Mouse (Mus musculus) embryo, embryonic 11 days (tissue): ENCODE data around the gene Snca.
A peak's percentile ranks its signal among the peaks of the same experiment; 100 is the strongest.

Experiments
- DNase-seq: peaks from one replicate; pipeline ENCODE4 v3.0.0-alpha.2; 2015

Gene Snca

DNA sequence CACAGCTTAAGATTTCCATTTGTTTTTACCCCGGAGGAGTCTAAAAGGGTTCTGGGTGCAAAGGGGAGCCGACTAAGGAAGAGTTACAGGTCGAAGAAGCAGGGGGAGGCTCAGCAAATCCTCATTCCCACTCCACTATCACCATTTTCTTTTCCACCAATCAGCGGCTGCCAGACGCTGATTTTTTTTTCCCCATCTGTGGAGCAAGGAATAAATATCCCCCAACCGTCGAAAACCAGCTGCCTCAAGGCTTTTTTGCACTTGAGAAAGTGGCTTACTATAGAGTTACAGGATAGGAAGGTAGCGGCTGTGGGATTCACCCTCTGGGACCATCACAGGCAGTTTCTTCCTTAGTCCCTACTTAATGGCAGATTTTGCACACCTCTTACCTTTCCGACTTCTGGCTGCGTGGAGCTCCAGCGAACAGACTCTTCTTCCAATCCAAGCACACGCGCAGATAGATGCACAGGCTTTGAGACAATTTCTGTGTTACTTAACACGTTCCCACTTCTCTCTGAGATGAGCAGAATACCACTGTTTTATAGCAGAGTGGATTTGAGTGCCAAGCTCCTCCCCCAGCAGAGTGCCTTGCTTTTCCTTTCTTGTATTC is at the start of gene Snca:
Gene Snca (minus strand): TSS at position 574 of the 610 bp plus-strand sequence.
- DNase-seq, result peak; percentile 56

DNA sequence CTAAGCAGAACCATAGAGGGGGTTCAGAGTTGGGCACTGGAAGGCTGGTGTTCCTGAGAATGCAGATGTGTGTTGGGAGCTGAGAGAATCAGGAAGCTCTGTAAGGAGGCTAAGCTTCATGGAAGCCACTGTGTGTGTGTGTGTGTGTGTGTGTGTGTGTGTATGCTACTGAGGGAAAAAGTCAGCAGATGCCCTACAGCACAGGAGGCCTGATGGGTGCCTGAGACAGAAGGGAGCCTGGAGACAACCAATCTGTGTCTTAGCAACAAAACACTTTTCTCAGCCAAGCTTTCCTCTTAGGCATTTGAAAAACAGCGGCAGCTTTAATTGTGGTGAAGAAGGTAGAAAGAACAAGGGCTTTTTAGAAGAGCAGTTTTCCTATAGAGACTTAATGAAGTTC is 40.5 kb upstream of the Snca start:
- peak; percentile 2 for DNase-seq

DNA sequence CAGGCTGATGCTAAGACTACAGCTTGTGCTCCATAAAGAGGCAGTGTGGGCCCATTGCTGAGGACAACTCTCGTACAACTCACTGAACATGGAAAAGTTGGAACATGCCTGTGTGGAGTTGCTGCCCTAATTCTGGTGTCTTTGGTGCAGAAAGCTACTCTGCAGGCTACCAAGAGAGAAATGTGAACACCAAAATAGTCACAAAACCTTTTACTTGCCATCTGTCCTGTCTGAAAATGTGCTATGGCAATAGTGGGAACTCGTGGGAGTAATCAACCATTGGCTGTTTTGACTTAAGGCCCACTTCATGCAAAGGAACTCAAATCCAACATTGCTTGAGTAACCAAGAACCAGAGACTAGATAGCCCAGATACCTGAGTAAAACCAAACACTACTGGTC is 26.9 kb upstream of the Snca start:
- no peak for DNase-seq

DNA sequence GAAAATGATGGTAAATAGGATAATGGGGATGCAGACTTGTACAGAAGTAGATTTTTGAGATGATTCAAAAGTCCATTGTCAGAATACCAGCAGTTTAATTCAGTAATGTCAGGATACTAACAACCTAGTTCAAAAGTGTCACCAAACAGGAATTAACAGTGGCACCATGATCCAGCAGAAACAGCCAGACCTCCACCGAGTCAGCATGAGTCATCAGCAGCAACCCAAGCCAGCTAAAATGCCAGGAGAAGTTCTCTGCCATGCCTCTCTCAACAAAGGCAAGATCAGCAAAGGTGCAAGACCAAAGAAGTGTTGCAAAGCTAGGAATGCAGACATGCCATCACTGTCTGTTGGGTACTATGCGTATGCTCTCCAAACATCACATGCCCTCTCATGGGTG is 22.0 kb upstream of the Snca start:
- no peak for DNase-seq

DNA sequence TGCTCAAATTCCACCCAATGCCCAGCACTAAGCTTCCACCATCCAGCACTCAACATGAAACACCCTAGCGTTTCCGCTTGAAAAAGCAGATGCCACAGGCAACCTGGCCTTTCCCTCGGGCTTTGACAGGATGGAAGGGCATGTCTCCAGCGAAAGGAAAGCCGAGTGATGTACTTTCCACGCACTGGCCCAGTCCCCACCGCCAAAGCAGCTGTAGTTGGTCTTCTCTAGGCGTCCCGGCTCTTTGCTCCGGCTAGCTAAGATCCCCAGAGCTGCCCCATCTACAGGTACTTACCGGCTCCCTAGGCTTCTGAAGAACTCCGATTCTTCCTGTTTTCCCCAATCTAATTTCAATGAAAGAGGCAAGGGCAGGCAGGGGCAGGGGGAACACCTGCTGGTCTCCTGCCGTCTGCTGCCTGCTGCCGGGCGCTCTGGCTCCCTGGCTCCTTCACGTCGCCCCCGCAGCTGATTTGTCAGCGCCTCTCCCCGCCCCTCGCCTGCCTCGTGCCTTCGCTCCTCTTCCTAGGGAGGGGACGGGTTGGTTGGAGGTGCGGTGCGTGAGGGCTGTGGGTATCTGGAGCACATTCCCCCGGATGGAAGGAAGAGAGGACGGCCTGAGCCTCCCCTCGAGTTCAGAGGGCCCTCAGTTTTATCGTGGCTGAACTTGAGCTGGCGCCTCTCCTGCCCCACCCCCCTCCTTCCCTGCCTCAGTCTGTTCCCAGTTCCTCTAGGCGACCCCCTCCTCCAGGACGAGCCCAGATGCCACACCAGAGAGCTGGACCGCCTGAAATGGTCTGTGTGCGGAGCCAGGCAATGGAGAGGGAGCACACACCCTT is 1.0 kb downstream of the Snca start:
- DNase-seq, result peak; percentile 83

DNA sequence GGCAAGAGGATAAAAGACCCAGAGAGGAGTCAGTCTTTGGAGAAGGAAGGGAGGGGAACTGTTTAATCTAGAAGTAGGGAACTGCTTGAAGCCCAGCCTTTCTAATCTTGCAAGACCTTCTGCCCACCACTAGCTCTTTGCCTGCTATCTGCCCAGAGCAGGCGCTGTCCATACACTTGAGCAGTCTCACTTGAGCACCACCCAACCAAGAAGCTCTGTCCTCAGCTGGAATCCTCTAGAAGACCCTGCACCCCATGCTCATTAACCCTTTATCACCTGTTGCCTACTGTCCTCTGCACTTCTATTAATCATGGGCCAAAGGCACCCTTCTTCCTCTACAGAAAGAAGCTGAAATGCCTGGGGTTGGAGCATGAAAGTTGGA is 1.6 kb downstream of the Snca start:
- DNase-seq, result peak; percentile 9

DNA sequence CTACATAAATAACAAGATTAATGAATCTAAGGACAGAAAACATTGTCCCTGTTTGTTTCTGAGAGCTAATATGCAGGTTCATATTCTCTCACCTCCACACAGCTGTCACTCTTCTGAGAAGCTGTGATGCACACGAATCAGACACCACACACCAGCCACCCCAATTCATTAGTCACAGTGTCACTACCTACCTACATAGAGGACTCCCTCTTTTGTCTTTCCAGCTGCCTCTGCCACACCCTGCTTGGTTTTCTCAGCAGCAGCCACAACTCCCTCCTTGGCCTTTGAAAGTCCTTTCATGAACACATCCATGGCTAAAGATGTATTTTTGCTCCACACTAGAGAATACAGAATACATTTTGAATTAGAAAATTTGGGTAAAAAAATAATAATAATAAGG is 2.4 kb downstream of the Snca start:
- no peak for DNase-seq

DNA sequence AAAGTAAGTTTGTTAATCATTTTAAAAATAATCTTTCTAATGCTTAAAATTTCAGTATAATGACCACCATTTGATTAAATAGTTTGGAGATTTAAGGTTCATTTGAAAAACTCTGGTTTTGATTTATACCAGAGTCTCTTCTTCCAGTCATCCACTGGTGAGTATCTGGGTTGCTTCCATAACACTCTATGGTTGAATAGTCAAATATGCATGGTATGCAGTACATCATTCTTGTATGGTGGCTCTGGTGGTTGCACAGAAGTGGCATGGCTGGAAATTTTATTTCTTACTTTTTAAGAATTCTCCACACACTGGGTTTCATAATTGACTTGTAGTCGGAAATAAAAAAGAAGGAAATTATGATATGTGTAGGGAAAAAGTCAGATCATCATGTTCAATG is 10.4 kb downstream of the Snca start:
- no peak for DNase-seq

DNA sequence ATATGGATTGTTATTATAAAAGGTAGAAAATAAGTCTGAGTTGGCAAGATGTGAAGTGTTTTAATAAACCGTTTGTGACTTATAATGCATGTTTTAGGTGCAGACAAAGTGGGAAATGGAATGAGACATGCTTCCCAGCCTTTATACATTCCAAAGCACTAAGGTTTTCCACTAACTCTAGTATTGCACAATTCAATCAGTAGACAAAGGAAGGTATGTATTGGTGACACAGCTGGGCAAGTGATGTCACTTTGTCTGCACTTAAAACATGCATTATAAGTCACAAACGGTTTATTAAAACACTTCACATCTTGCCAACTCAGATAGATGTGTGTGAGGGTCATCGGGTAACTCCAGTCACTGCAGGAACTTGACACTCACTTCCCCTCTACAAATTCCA is 16.1 kb downstream of the Snca start:
- DNase-seq, result no peak

DNA sequence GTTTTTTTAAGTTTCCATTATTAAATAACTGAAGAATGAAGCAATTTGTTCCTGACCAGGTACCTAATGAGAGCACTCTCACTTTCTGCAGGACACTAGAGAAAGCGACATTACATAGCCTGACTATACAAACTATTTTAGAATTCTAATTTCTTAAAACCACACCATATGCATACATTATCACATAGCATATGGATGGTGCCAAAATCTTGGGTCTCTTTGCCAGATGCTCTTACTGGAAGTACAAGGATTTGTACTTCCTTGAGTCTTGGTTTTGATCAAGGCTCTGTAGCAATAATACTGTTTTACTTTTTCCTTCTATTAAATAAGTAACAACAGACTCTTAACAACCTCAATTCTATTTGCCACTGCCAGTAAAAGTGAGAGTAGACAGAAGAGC is 31.4 kb downstream of the Snca start:
- DNase-seq, result no peak

DNA sequence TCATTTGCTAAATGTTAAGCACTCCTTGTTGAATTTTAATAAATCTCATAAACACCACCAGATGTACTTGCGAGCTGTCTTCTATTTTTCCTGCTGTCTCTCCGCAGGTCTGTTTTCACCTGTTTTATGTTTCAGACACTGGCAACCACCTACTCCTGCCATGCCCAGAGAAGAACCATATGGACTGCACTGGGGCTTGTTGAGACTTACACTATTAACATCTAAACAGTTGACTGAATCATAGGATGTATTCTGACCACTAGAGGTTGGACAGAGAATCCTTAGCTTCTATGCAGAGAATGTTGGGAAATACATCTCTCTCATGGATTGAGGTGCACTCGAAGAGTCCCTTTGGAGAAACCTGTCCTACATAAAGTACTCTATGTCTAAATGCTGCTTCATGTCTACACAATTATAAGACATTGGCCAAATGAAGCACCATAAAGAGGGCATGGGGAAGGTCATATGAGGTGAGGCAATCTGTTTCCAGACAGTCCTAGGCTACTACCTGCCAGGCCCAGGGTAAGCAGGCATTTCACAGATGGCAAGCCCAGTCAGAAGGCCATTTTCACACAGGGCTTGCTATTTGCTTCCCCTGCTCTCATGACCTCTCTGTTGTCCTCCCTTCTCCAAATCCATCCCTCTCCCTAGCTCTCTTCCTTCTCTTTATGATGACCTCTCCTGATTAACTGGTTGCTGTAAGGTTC is 35.8 kb downstream of the Snca start:
- DNase-seq, result no peak

DNA sequence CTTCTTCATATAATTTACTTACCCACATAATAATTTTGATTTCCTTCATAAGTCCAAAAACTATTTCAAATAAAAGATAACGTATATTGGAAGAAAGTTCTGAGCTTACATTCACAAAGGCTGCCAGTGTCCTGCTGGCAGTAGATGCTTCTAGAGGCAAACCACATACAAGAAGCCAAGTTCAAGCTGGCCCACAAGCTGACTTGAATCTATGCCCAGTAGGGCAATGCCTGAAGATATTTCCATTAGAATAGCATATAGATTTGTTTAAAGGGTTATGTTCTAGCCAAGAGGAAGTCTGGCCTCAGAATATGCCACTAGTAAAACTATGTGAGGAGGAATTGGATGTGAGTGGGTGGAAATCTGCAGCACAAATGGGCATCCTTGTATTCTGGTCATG is 42.7 kb downstream of the Snca start:
- DNase-seq, result no peak

DNA sequence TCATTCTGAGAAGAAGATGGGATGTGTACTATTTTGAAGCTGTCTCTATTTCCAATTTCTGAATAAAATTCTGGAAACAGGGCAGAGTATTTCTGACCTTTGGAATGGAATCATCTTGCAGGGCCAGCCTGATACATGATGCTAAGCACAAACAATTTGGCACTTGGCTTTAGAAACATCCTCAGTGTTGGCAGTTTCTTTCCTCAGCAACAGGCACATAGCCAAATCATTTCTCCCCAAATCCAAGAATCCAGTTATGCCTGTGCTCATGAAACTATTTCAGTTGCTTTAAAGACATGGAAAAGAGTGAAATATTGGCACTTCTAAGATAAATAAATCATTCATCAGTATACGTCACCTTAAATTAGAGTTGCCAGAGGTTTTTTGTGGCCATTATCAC is 57.8 kb downstream of the Snca start:
- no peak for DNase-seq

DNA sequence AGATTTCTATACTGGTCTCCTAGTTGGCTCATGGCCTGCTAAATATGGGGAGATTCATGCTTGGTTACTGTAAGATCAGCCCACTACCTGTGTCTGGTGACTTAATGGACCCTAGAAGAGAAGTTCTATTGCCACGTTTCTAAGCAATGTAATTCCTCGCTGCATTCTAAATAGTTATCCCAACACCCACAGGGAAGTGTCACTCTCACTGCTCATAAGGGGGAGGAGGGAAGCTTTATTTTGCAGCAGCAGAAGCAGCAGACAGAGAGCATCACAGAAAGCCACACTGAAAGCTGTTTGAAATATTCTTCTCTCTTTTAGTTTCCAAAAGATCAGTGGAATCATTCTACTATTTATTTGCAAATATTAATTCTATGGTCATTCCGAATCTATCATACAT is 64.0 kb downstream of the Snca start:
- DNase-seq, result no peak

DNA sequence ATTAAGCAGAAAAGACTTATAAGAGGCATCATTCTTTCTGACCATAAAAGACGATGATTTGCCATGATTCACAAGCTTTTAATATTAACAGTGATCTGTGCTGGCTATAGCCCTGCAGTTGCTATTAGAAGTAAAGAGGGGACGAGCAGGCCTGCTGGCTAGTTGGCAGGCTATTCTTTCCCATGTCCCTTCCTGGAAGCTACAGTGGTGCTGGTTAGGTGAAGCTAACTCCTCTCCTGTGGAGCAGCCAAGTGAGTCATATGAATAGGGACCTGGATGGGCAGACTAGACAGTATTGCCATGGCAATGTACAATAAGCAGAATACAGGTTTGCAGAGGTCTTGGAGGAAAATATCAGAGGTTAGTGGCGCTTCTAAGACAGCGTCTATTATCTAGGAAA is 66.8 kb downstream of the Snca start:
- no peak for DNase-seq

DNA sequence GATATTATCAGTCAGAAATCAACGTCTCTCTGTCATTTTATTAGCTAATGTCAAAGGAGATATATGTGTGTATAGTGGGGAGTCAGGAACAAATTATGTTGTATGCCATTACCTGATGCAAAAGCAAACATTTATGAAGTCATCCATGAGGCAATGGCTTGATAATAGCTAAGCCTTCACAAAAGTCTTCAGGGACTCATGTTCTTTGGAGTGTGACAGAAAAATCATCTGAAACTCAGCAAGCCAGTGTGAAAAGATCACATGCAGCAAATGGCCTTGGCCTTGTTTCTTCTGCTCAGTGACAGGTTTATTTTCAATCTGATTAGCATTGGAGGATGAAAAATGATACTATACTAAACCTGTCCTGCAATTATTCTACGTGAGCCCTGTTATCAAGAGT is 67.9 kb downstream of the Snca start:
- no peak for DNase-seq

DNA sequence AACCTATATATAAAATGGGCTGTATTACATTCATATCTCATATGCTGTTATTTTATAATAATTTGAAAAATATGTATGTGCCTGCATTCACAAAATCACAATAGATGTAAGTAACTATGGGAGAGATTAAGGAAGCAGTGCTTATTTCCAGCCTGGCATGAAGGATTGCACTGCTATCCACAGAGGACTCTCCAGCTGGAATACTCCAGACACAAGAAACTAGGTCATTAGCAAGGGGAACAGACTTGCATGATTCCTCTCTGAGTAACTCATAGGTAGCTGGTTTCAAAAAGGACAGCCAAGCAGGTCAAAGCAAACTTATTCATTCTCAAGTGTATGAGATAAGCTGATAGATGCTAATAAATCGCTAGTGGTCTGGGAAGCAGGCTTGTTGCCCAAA is 74.7 kb downstream of the Snca start:
- no peak for DNase-seq

DNA sequence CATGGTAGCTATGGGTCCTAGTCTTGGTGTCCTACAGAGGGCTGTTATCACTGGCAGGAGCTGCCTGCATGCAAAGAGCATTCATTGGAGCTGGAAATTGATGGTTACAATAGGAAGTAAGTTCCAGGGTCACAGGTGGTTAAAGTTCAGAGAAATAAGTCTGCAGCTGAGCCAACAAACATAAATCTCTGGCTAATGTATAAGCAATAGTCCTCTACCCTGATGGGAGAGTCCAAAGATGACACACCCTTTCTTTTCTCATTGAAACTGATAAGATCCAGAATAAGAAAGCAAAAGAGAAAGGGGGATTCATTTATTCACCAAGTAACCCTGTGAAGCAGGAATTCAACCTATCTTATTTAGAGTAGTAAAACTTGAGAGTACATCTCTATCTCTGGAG is 83.7 kb downstream of the Snca start:
- no peak for DNase-seq

DNA sequence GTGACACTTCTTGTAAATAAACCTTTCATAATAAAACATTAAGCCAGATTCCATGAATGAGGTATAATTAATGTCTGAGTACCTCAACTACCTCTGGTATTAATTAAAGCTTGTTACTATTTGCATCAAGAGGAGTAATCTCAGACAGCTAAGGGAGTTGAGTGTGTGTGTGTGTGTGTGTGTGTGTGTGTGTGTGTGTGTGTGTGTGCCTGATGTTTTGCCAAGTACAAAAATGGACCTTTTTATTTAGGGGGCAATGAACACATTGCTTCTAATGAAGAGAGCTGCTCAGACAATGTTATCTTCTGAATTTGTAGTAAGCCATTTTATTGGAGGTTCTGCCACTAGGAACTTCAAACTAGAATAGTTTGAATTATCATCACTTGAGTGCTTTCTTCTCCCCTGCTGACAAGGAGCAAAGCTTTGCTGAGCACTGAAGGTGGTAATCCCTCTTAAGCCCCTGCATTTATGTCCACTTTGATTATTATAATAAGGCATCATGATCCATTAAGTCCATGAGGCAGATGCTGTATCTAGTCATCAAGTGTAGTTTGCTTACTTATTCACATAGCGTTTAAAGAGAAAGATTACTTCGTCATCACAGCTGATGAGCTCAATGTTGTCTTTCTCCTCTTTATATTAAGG is 88.1 kb downstream of the Snca start:
- no peak for DNase-seq

DNA sequence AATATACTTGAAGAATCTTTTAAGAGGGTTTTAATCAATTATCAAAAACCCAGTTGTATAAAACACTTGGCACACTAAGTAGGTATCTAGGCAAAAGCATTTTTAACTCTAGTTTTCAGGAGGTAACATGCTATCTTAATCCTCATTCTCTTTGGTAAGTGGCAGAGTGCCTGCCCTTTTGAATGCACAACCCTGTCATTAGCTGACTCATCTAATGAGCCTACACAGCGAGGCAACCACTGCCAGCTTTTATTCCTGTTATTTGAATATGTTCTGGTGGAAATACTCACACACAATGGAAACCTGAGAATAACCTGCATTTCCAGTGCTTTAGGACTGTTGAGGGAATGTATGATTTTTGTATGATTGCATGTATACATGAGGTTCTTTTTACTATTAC is 89.9 kb downstream of the Snca start:
- no peak for DNase-seq

DNA sequence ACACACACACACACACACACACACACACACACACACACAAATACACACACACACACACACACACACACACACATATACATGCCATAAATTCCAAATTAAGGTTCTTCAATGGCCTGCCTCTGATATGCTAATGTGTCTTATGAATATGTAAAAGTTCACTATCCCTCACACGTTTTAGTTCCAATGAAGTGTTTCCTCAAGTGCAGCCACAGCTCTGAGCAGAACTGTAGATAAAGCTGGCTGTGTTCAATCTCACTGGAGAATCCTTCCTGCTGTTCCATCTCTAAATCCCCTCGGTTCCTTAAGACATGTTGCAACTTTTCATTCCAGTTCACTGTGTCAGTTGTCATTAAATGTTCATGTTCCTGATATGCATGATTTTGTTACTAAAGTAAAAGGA is 98.5 kb downstream of the Snca start:
- no peak for DNase-seq

DNA sequence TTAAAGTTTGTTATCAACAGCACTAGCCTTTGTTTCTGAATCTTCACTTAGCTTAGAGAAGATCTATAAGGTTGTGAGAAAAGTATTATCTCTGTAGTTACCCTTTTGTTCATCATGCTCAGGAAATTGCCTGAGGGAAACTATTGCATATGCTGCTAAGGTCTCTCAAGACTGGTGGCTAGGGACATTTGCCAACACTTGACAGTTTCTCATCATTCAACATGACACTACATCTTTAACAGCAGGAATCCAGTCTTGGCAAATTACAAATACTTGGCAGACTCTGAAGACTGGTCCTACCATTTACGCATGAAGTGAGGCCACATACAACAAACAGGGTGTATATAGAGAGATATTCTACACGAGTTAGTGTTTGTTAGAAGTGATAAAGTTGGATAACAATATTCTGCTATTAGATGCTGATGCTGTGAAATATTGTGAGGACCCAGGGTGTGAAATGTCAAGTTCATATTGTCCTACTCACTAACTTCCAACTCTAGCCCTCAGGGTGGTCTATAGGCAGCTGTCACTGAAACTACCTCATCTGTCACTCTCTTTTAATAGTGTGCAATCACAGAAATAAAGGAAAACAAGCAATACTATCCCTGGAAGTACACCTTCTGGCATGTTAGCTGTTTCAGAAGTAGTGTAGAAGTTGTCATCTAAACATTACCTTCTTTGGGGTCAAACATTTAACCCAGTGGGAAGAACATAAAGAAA is 105.4 kb downstream of the Snca start:
- no peak for DNase-seq

DNA sequence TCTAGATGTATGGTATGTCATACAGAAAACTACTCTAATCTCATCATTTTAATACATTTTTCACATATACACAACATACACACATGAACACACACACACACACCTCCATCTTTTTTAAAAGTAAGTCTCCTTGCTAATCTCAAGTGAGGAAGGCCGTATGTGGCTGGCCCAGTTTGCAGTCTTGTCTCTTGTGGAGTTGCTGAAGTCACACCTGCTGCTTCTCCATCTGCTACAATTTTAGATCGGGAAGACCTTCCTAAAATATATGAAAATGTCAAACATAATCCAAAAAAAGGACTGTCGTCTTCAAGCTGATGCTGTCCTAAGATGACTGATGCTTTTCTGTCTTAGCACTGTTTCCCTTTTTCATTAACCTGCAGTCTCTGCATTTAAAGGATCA is 112.1 kb downstream of the Snca start:
- DNase-seq, result no peak
